Mouse (Mus musculus) cerebellum, postnatal 36 days (tissue): ENCODE measurements at regions not wholly inside any gene's neighbourhood (a gene's known extent, or its start where the extent isn't known, plus 50 kb on each side); places are given as distances from the start of the nearest gene placed in this dataset.
A peak's percentile ranks its signal among the peaks of the same experiment; 100 is the strongest.

Source experiments
- DNase-seq, 2 experiments: peaks; one replicate each; pipeline ENCODE4 v3.0.0; 2021 to 2022; ENCODE audit warnings: mixed read lengths in 2 of 2

- no peak for DNase-seq
Measured at GRCm38 (mm10) chr1:61277170-61277710, 299.5 kb downstream of the Icos start.

GRCm38 (mm10) chr1:61288185-61288584 is 310.5 kb downstream of the Icos start:
- no peak for DNase-seq

GRCm38 (mm10) chr1:61288946-61289345 is 311.2 kb downstream of the Icos start:
- DNase-seq, result no peak

- no peak for DNase-seq
Measured at GRCm38 (mm10) chr1:61289552-61289951, 311.8 kb downstream of the Icos start.

DNA sequence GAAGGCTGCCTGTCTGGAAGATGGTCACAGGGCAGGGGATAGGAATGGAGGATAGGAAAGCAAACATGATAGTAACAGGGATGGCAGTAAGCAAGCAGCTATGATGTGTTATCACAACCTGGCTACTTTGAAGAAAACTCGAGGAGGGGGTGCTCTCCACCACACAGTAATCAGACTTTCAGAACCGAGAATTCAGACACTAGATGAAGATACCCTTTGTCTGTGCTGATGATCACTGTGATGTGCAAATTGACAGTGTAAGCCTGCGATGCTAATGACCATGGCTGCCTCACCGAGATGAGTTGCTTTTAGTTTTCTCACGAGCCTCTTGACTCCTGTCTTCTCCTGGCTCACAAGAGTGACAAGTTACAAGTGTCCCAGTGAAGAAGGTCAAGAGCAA is 315.4 kb downstream of the Icos start:
- DNase-seq, result no peak

DNA sequence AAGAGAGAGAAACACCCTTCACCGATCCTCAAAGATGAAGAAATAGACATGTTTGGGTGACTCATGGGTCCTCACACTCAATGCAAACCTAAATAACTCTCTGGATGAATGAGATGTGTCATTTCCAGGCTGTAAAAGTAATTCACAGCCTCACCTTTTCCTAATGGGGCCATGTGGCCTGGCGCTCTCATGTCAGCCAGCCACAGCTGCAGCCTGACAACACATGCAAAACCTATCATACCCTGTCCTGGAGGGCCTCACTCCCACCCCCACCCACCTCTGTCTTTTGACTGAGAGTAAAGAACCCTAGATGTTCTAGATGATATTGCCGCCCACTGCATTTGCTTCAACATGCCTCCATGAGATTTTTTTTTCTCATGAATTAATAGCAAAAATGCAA is 317.5 kb downstream of the Icos start:
- DNase-seq, result no peak

GRCm38 (mm10) chr1:61296831-61297230 is 319.1 kb downstream of the Icos start:
- no peak for DNase-seq

- DNase-seq, result no peak
Measured at GRCm38 (mm10) chr1:61297361-61297760, 319.6 kb downstream of the Icos start.

- peak in 1 of 2 experiments; percentile 24 for DNase-seq
Measured at GRCm38 (mm10) chr1:61298064-61298463, 320.3 kb downstream of the Icos start.

DNA sequence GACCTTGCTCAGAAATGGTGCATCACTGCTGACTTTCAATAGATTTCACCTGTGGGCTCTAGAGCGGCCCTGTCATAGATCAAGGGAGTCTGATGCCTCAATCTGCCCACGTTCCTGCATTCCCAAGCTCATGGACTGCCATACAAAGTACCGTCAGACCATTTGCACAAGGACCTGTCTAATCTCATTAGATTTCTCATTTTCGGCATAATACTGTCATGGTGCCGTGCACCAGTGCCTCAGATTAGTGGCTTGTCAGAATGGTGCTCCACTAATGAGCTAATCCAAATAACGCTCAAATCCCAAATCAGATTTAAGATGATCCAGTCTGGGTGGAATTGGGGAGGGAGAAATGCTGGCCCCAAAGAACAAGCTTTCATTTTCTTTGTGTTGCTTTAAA is 321.1 kb downstream of the Icos start:
- DNase-seq, result no peak

DNA sequence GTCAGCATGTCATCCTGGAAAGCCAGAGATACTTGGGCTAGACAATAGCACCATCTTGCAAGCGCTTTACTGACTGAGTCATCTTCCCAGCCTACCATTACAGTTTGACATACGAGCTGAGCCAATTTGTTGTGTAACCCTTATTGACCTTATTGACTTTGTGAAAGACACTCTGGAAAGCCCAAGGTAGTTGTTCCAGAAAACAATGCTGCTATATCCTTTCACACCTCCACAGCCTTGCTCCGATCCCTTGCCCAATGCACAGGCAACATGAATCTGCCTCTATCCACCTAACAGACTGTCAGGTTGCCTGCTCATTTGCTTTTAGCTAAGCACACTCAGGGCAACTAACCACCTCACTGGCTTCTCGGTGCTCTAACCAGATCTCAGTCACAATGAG is 322.8 kb downstream of the Icos start:
- DNase-seq, result no peak

DNA sequence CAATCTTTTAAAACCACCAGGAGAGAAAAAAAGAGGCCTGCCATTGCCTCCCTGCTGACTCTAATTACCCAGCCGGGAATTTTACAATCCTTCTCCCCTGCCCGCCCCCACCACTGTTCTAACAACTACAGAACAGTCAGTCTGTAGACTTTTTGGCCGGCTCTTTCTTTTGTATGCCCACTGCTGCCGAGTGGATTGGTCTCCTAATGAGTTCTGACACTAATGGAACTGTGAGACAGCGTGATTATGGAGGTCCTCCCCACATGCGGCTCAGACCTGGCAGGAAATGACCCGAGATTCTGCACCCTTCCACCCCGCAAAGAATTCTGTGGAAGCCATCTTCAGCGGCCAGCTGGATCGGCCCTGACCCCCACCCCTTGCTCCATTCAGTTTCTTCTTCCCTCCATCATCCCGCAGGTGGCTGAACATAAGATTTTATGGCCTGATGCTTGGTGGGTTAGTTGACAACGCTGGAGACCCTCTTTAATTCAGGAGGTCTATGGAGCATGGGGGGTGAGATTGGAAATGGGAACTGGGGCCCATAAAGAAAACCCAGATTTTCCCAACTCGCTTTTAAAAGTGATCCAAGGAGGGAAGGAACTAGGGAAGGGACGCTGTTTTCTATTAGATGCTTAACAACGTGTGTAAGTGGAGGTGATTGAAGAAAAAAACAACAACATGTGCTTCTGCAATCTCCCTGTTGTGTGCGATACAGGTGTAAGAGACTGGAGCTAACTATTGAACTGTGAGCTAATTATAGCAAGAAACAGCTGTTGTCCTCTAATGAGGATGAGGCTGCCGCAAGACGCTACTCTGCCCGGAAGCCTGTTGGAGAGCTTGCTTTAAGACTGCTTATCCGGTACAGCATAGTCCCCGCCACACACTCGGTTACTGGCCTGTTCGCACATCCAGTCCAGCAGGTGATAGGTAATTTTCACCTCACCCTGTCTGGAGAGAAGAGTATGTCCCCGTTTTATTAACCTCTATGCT is 323.6 kb downstream of the Icos start:
- DNase-seq, result no peak

GRCm38 (mm10) chr1:61302570-61303071 is 324.9 kb downstream of the Icos start:
- DNase-seq, result no peak

DNA sequence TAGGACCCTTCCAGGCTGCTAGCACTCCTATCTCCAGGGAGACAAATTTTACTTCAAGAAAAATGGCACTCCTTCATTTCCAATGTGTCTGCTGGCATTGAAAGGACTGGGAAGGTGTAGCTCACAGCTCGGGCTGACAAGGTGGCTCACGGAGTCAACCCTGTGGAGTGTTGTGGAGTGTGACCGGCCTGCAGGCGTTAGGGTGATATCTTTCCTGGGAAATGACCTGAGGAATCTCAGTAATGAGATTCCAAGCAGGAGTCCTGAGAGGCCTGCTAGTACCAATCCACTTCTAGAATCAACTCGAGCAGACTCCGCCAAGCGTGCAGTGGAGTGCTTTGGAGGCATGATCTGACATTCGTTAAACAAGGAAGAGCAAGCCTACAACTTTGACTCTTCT is 328.6 kb downstream of the Icos start:
- no peak for DNase-seq

DNA sequence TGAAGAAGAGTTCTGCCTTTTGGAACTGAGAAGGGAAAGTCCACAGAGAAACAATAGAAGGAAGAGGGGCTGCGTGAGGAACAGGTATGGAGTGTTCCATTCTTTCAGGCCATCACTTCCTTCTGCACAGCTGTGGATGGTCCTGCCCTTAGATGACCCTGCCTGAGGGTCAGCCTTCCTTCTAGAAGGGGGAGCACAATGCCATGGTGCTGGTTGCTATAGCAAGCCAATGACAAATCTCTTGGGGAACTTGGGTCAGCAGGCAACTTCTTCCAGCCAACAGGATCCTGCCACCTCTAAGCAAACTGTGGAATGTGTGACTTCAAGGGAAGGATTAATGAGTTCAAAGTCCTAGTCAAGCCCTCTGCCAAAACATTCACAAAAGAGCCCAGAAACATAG is 329.1 kb upstream of the Pard3b start:
- DNase-seq, result no peak

- DNase-seq, result no peak
Measured at GRCm38 (mm10) chr1:61310063-61310760, 328.4 kb upstream of the Pard3b start.

DNA sequence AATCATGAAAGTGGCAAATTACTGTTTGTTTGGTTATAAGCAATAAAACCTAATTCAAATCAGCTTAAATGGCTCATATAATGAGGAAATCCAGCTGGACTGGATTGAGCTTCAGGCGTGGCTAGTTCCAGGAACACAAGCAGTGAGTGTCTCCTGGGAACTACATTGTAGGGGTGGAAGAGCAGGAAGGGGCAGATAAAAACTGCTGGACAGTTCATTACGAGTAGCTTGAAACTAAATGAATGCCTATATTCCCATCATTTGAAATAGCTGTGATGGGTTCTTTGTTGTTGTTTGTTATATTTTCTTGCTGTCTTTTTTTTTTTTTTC is 327.9 kb upstream of the Pard3b start:
- no peak for DNase-seq

GRCm38 (mm10) chr1:61313196-61313595 is 325.4 kb upstream of the Pard3b start:
- no peak for DNase-seq

GRCm38 (mm10) chr1:61316261-61316660 is 322.4 kb upstream of the Pard3b start:
- no peak for DNase-seq

GRCm38 (mm10) chr1:61316736-61317135 is 321.9 kb upstream of the Pard3b start:
- no peak for DNase-seq

GRCm38 (mm10) chr1:61318042-61318441 is 320.6 kb upstream of the Pard3b start:
- no peak for DNase-seq

- no peak for DNase-seq
Measured at GRCm38 (mm10) chr1:61321513-61322145, 317.0 kb upstream of the Pard3b start.

GRCm38 (mm10) chr1:61331456-61331855 is 307.2 kb upstream of the Pard3b start:
- DNase-seq, result no peak
